Mouse (Mus musculus): Measurements from ENCODE around the gene Lrrk2.

DNA sequence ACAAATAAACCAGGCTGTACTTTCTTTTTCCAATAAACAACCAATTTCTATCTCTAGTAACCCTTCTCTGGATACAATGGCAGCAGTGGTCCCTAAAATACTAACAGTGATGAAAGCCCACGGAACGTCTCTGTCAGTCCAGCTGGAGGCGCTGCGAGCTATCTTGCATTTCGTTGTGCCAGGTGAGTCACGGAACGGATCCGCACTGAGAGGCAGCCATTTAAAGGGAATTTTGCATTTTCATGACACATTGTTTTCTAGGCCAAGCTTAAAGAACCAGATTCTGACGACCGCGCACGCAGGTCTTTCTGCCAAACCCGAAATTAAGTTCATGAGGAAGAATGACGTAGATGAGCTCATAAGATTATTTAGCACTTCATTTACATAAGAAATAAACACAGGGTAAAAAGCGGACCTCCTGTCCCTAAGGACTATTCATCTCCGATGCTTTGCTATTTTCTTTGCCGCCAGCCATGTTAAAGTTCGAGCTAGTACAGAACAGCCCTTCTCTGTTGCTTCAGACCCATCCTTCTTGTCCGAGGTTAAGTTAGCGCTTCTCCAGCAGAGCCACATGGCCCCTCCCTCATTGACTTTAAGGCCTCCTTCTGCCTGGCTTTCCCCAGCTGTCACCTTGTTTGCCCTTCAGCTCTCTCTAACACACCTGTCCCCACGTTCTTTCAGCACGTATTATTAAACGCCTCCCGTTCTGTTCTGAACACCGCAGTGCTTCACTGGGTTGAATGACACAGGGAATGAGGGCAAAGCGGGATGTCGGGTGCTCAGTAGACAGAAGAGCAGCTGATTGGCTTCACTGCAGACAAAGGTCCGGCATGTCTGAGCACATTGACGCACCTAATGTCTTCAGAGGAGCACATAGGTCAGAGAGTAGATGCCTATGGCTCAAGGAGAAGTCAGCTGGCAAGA lies 36.5 kb downstream of the Lrrk2 start:
- no peak for TF ChIP-seq CTCF (IDR thresholded peaks at IDR 0.05; ENCODE audit: control insufficient read depth, insufficient read depth, low read length)
- TF ChIP-seq POLR2A (IDR thresholded peaks at IDR 0.05; ENCODE audit: borderline replicate concordance, control insufficient read depth, low read depth, low read length) = no peak

All from bone marrow, adult 2 months (tissue).